Mouse (Mus musculus) neural tube, embryonic 10.5 days (tissue): ENCODE measurements around the gene Grb2.
A peak's percentile ranks its signal among the peaks of the same experiment; 100 is the strongest.
"Not testable (repeated sequence)": the region's sequence is repeated elsewhere in the genome, so short reads cannot be mapped to it uniquely, and the experiment has no call there.

Experiments used
- DNase-seq: peaks from one replicate; pipeline ENCODE4 v3.0.0-alpha.2; 2017; ENCODE audit warnings: low spot score; ENCODE audit errors: extremely low spot score

The Grb2 gene

GRCm38 (mm10) chr11:115649706-115650105, 58.7 kb downstream of the Grb2 start:
- no peak for DNase-seq

GRCm38 (mm10) chr11:115647459-115647858, 60.9 kb downstream of the Grb2 start:
- no peak for DNase-seq

GRCm38 (mm10) chr11:115646439-115646838, 62.0 kb downstream of the Grb2 start:
- no peak for DNase-seq

- DNase-seq: not testable (repeated sequence)
Observed at GRCm38 (mm10) chr11:115645498-115645897, 62.9 kb downstream of the Grb2 start.

- DNase-seq: no peak
Observed at GRCm38 (mm10) chr11:115644308-115644707, 64.1 kb downstream of the Grb2 start.

GRCm38 (mm10) chr11:115643265-115643664, 65.1 kb downstream of the Grb2 start:
- no peak for DNase-seq

- no peak for DNase-seq
Observed at GRCm38 (mm10) chr11:115642705-115643104, 65.7 kb downstream of the Grb2 start.

GRCm38 (mm10) chr11:115641664-115642036, 66.7 kb downstream of the Grb2 start:
- no peak for DNase-seq

GRCm38 (mm10) chr11:115640978-115641663, 67.3 kb downstream of the Grb2 start:
- DNase-seq: no peak

- DNase-seq: no peak
Observed at GRCm38 (mm10) chr11:115640311-115640828, 68.0 kb downstream of the Grb2 start.

GRCm38 (mm10) chr11:115639540-115639939, 68.9 kb downstream of the Grb2 start:
- no peak for DNase-seq

- DNase-seq: no peak
Observed at GRCm38 (mm10) chr11:115638498-115639409, 69.6 kb downstream of the Grb2 start.

- no peak for DNase-seq
Observed at GRCm38 (mm10) chr11:115636960-115637359, 71.4 kb downstream of the Grb2 start.

GRCm38 (mm10) chr11:115635484-115635883, 72.9 kb downstream of the Grb2 start:
- no peak for DNase-seq

GRCm38 (mm10) chr11:115635041-115635440, 73.4 kb downstream of the Grb2 start:
- no peak for DNase-seq

GRCm38 (mm10) chr11:115634109-115634508, 74.3 kb downstream of the Grb2 start:
- peak; percentile 27 for DNase-seq

GRCm38 (mm10) chr11:115632862-115633261, 75.5 kb downstream of the Grb2 start:
- DNase-seq: no peak

- no peak for DNase-seq
Observed at GRCm38 (mm10) chr11:115632247-115632646, 76.2 kb downstream of the Grb2 start.

- DNase-seq: peak; percentile 36
Observed at GRCm38 (mm10) chr11:115631505-115631890, 76.9 kb downstream of the Grb2 start.

GRCm38 (mm10) chr11:115630532-115631504, 77.6 kb downstream of the Grb2 start:
- no peak for DNase-seq
